Mouse (Mus musculus): ENCODE measurements around the gene Ank3. TPM values are rescaled to one million over a fixed set of nuclear protein-coding genes. Genes with fewer than 3 reads are reported as not detected.

The Ank3 gene
- polyA plus RNA-seq, 1 experiment, result 9.3 TPM

DNA sequence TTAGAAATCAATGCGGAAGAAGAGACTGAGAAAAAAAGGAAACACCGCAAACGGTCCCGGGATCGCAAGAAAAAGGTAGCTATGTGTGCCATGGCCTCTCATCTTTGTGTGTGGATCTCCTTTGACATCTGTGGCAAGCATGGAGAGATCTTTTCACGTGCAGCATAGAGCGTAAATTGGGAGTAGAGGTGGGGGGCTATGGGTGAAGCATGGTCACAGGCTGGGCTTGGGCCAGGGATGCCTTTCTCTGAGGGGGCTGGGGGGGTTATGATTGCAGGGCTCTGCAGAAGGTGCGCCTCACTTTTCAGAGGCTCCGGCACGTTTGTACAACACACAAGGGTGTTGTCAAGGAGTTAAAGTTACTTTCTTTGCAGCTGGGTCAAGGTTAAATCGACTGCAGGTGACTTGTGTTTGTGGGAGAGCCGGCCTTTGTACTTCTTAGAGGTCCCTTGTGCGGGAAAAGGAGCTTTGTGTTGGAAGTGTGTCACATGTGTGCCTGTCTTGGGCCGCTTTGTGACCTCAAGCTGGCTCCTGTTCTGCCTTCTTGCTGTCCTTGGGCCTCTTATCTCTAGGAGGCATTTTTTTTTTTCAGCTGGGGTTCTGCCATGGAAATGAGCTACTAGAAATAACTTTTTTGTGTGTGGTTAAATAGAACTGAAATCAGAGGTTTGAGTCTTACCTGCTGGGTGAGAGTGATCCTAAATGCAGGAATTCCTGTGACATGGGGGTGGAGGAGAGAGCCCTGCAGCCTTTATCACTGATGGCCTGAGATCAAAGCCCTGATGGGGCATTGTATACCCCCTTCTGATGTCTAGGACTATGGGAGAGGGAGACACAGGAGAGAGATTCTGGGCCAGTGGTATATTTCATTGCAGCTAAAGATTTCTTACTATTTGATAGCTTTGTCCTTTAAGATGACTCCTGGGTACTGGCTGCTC lies 308.5 kb downstream of the Ank3 start:
- H3K4me3 ChIP-seq (replicated peaks; ENCODE audit: control insufficient read depth, low read depth, low read length), result no peak overlapping the region
- H3K4me1 ChIP-seq (ENCODE audit: control insufficient read depth, insufficient read depth, low read length), result no peaks in the 10 kb centered on the region
- 39% methylated on average over 14 of the region's 14 CpGs for WGBS
- no peak overlapping the region for H3K27ac ChIP-seq (ENCODE audit: control insufficient read depth, insufficient read depth, low read depth, low read length, poor library complexity)
- TF ChIP-seq CTCF (IDR thresholded peaks at IDR 0.05; ENCODE audit: control insufficient read depth, insufficient read depth, low read length) (no peak), POLR2A (IDR thresholded peaks at IDR 0.05; ENCODE audit: borderline replicate concordance, control insufficient read depth, low read depth, low read length) (no peak)

- TF ChIP-seq POLR2A (IDR thresholded peaks at IDR 0.05; ENCODE audit: borderline replicate concordance, control insufficient read depth, low read depth, low read length) (no peak), CTCF (IDR thresholded peaks at IDR 0.05; ENCODE audit: control insufficient read depth, insufficient read depth, low read length) (no peak)
- Histone ChIP-seq H3K4me3 (replicated peaks; ENCODE audit: control insufficient read depth, low read depth, low read length) (no peak overlapping the region), H3K27ac (ENCODE audit: control insufficient read depth, insufficient read depth, low read depth, low read length, poor library complexity) (no peak overlapping the region), H3K4me1 (ENCODE audit: control insufficient read depth, insufficient read depth, low read length) (no peaks in the 10 kb centered on the region)
- 72% methylated on average over 11 of the region's 11 CpGs for WGBS
These were observed 309.4 kb downstream of the Ank3 start for GRCm38 (mm10) chr10:69707844-69708550.

DNA sequence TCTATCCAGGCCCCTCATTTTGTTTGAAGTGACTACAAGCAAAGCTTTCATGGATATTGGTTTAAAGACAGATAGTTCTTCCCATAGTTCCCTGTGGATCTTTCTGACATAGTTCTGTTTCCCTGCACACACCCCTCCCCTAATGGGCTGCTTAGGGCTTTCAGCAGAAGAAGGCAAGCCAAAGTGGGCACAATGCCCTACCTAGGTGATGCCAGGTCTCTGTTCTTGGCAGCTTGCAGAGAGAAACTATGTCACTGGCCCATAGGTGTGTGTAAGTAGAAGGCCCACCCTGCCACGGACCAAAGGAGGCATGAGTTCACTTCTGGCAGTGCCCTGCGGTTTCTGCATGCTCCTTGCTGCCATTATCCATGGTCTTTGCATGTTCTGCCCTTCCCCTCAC lies 311.1 kb downstream of the Ank3 start:
- WGBS, result 71% methylated on average over 2 of the region's 2 CpGs
- TF ChIP-seq CTCF (IDR thresholded peaks at IDR 0.05; ENCODE audit: control insufficient read depth, insufficient read depth, low read length), result no peak
- TF ChIP-seq POLR2A (IDR thresholded peaks at IDR 0.05; ENCODE audit: borderline replicate concordance, control insufficient read depth, low read depth, low read length), result no peak
- Histone ChIP-seq H3K4me1 (ENCODE audit: control insufficient read depth, insufficient read depth, low read length) (no peaks in the 10 kb centered on the region), H3K4me3 (replicated peaks; ENCODE audit: control insufficient read depth, low read depth, low read length) (no peak overlapping the region), H3K27ac (ENCODE audit: control insufficient read depth, insufficient read depth, low read depth, low read length, poor library complexity) (no peak overlapping the region)

DNA sequence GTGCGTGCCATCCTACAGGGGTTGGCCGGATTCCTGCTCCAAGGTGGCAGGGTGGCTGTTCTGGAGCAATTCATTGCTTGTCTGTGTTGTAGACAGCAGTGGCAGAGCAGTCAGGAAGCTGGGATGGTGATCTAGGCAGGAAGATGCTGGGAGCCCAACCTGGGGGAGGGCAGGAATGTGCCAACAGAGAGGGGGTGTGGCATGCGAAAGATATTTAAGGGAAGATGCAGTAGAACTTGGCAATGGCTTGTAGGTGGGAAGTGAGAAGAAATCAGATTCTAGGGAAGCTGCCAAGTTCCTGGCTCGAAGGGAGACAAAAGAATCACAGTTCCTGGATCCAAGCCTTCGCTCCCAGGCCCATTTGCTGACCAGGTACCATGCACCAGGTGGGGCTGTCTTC lies 312.2 kb downstream of the Ank3 start:
- no peaks in the 10 kb centered on the region for H3K4me1 ChIP-seq (ENCODE audit: control insufficient read depth, insufficient read depth, low read length)
- no peak overlapping the region for H3K27ac ChIP-seq (ENCODE audit: control insufficient read depth, insufficient read depth, low read depth, low read length, poor library complexity)
- 72% methylated on average over 5 of the region's 5 CpGs for WGBS
- TF ChIP-seq CTCF (IDR thresholded peaks at IDR 0.05; ENCODE audit: control insufficient read depth, insufficient read depth, low read length) (no peak), POLR2A (IDR thresholded peaks at IDR 0.05; ENCODE audit: borderline replicate concordance, control insufficient read depth, low read depth, low read length) (no peak)
- H3K4me3 ChIP-seq (replicated peaks; ENCODE audit: control insufficient read depth, low read depth, low read length), result no peak overlapping the region

GRCm38 (mm10) chr10:69716907-69717306 lies 318.3 kb downstream of the Ank3 start:
- H3K4me1 ChIP-seq (ENCODE audit: control insufficient read depth, insufficient read depth, low read length), result no peaks in the 10 kb centered on the region
- WGBS, result 54% methylated on average over 4 of the region's 4 CpGs
- no peak for TF ChIP-seq CTCF (IDR thresholded peaks at IDR 0.05; ENCODE audit: control insufficient read depth, insufficient read depth, low read length)
- no peak for TF ChIP-seq POLR2A (IDR thresholded peaks at IDR 0.05; ENCODE audit: borderline replicate concordance, control insufficient read depth, low read depth, low read length)
- H3K27ac ChIP-seq (ENCODE audit: control insufficient read depth, insufficient read depth, low read depth, low read length, poor library complexity), result no peak overlapping the region
- H3K4me3 ChIP-seq (replicated peaks; ENCODE audit: control insufficient read depth, low read depth, low read length), result no peak overlapping the region

DNA sequence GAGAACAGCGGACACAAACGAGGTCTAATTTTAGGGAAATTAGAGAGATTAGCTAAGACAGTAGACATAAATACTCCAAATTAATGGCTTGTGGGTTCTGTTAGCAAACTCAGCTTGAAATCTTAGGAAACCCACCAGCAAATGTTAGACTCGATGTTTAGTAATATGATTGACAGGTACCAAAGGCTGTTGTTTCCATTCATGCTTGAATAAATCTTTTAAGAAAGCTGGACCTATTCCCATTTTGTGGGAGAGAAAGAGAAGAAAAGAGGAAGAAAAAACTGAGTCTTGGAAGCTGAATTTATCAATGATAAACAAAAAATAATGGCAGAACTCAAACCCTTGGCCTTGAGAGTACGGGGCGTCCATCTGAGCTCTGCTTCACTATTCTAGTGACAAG lies 320.8 kb downstream of the Ank3 start:
- H3K4me3 ChIP-seq (replicated peaks; ENCODE audit: control insufficient read depth, low read depth, low read length), result no peak overlapping the region
- 79% methylated on average over 5 of the region's 5 CpGs for WGBS
- TF ChIP-seq CTCF (IDR thresholded peaks at IDR 0.05; ENCODE audit: control insufficient read depth, insufficient read depth, low read length), result no peak
- no peak for TF ChIP-seq POLR2A (IDR thresholded peaks at IDR 0.05; ENCODE audit: borderline replicate concordance, control insufficient read depth, low read depth, low read length)
- no peaks in the 10 kb centered on the region for H3K4me1 ChIP-seq (ENCODE audit: control insufficient read depth, insufficient read depth, low read length)
- no peak overlapping the region for H3K27ac ChIP-seq (ENCODE audit: control insufficient read depth, insufficient read depth, low read depth, low read length, poor library complexity)

DNA sequence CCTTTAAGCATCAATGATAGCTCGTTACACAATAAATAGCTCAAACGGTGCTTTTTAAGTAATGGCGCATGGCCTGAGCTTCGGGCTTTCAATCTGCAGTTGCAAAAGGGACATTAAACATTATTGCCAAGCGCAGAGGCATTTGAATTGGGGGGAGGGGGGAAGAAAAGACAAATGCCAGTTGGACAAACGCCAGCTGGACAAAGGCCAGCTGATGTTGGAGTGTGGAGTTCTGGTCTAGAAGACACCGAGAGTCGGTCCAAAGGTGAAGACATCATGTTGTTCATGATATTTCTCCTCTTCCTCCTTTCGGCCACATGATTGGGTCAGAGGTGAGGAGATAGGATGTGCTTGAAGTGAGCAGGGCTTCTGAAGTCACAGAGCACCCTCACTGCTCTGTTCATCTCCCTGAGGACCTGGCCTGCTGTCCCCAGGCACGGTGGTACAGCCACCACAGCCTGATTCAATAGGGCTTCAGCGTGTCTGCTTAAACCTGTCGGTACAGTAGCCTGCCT lies 321.4 kb downstream of the Ank3 start:
- no peak overlapping the region for H3K4me3 ChIP-seq (replicated peaks; ENCODE audit: control insufficient read depth, low read depth, low read length)
- H3K4me1 ChIP-seq (ENCODE audit: control insufficient read depth, insufficient read depth, low read length), result no peaks in the 10 kb centered on the region
- H3K27ac ChIP-seq (ENCODE audit: control insufficient read depth, insufficient read depth, low read depth, low read length, poor library complexity), result no peak overlapping the region
- TF ChIP-seq CTCF (IDR thresholded peaks at IDR 0.05; ENCODE audit: control insufficient read depth, insufficient read depth, low read length) (no peak), POLR2A (IDR thresholded peaks at IDR 0.05; ENCODE audit: borderline replicate concordance, control insufficient read depth, low read depth, low read length) (no peak)
- 78% methylated on average over 12 of the region's 12 CpGs for WGBS

- Histone ChIP-seq H3K27ac (ENCODE audit: control insufficient read depth, insufficient read depth, low read depth, low read length, poor library complexity) (no peak overlapping the region), H3K4me1 (ENCODE audit: control insufficient read depth, insufficient read depth, low read length) (no peaks in the 10 kb centered on the region), H3K4me3 (replicated peaks; ENCODE audit: control insufficient read depth, low read depth, low read length) (no peak overlapping the region)
- TF ChIP-seq POLR2A (IDR thresholded peaks at IDR 0.05; ENCODE audit: borderline replicate concordance, control insufficient read depth, low read depth, low read length) (no peak), CTCF (IDR thresholded peaks at IDR 0.05; ENCODE audit: control insufficient read depth, insufficient read depth, low read length) (no peak)
- 91% methylated on average over 10 of the region's 10 CpGs for WGBS
These were observed 321.9 kb downstream of the Ank3 start for GRCm38 (mm10) chr10:69720452-69720851.
